Mouse (Mus musculus) limb, embryonic 15.5 days (tissue): ENCODE measurements around the gene Prmt3. TPM values are rescaled to one million over a fixed set of nuclear protein-coding genes. Genes with fewer than 3 reads are reported as not detected.

Source experiments
- ATAC-seq: fragments of 200-750 bp; cut with Nextera tagmentation; 2 replicates; pipeline ENCODE4 v1.8.0; 2017; ENCODE audit warnings: low read depth, moderate TSS enrichment; ENCODE audit not compliant: insufficient number of reproducible peaks, low FRiP score, low TSS enrichment
- H3K27ac ChIP-seq: fragments of 300-500 bp; sonication (generic); 2 replicates; pipeline ENCODE4 v1.5.1; 2015; ENCODE audit warnings: moderate library complexity, mild to moderate bottlenecking, inconsistent platforms
- H3K27me3 ChIP-seq: fragments of 300-500 bp; sonication (generic); 2 replicates; pipeline ENCODE4 v1.6.1; 2015; ENCODE audit warnings: inconsistent platforms
- H3K36me3 ChIP-seq: fragments of 300-500 bp; sonication (generic); 2 replicates; pipeline ENCODE4 v1.6.1; 2015; ENCODE audit warnings: inconsistent platforms
- H3K4me1 ChIP-seq: fragments of 300-500 bp; sonication (generic); 2 replicates; pipeline ENCODE4 v1.6.1; 2015; ENCODE audit warnings: inconsistent platforms
- H3K4me2 ChIP-seq: fragments of 300-500 bp; sonication (generic); 2 replicates; pipeline ENCODE4 v1.6.1; 2015; ENCODE audit warnings: mild to moderate bottlenecking, inconsistent platforms
- H3K4me3 ChIP-seq: fragments of 300-500 bp; sonication (generic); 2 replicates; pipeline ENCODE4 v1.5.1; 2015; ENCODE audit warnings: mild to moderate bottlenecking, inconsistent platforms
- H3K9ac ChIP-seq: fragments of 300-500 bp; sonication (generic); 2 replicates; pipeline ENCODE4 v1.6.1; 2015; ENCODE audit warnings: inconsistent platforms
- H3K9me3 ChIP-seq: fragments of 300-500 bp; sonication (generic); 2 replicates; pipeline ENCODE4 v1.6.1; 2016; ENCODE audit warnings: inconsistent platforms
- WGBS: fragments of 180-500 bp; shearing (Covaris S2); methylation state at CpG from one replicate; pipeline ENCODE4 v1.1.7; 2015; 5-methylcytosine and 5-hydroxymethylcytosine counted together
- polyA plus RNA-seq: library from polyadenylated mRNA; unstranded; fragments of >200 nt; fragmentation: Nextera tagmentation; extraction: Ambion mirVana; gene quantifications from 2 replicates; pipeline ENCODE4 v1.2.1, GENCODE M21; 2015

Gene Prmt3
- polyA plus RNA-seq, 1 experiment from 2014 or later = 48.4 TPM

GRCm38 (mm10) chr7:49804638-49805165 lies 26.6 kb downstream of the Prmt3 start:
- no peak overlapping the region for H3K27ac ChIP-seq
- 82% methylated on average over 5 of the region's 5 CpGs for WGBS
- no peaks in the 10 kb centered on the region for H3K4me1 ChIP-seq
- H3K9me3 ChIP-seq = no peaks in the 10 kb centered on the region
- H3K27me3 ChIP-seq = no peaks in the 10 kb centered on the region
- no peak for ATAC-seq
- no peak overlapping the region for H3K9ac ChIP-seq
- no peak overlapping the region for H3K4me3 ChIP-seq
- H3K4me2 ChIP-seq = no peak overlapping the region
- peaks cover 50% of the 10 kb centered on the region for H3K36me3 ChIP-seq

DNA sequence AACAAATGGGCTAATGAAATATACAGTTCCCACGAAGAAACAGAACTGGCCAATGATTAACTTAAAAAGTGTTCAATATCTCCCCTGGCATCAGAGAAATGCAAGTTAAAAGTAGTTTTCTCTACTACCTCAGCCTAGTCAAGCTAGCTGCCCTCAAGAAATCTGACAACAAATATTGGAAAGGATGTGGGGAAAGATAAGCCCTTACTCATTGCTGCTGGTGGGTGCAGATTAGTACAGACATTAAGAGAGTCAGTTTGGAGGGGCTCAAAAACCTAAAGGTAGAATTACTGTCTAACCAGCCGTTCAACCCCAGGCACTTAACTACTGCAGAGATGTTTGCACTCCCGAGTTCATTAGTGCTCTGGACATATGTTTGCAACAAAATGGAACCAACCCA lies 27.5 kb downstream of the Prmt3 start:
- no peaks in the 10 kb centered on the region for H3K9me3 ChIP-seq
- H3K36me3 ChIP-seq = peaks cover 45% of the 10 kb centered on the region
- ATAC-seq = no peak
- no peak overlapping the region for H3K4me3 ChIP-seq
- no peaks in the 10 kb centered on the region for H3K27me3 ChIP-seq
- H3K9ac ChIP-seq = no peak overlapping the region
- H3K4me2 ChIP-seq = no peak overlapping the region
- H3K4me1 ChIP-seq = no peaks in the 10 kb centered on the region
- H3K27ac ChIP-seq = no peak overlapping the region
- WGBS = 50% methylated on average over 3 of the region's 3 CpGs

- Histone ChIP-seq H3K4me3 (no peak overlapping the region), H3K4me1 (no peaks in the 10 kb centered on the region), H3K27ac (no peak overlapping the region), H3K36me3 (peaks cover 41% of the 10 kb centered on the region), H3K9me3 (no peaks in the 10 kb centered on the region), H3K9ac (no peak overlapping the region), H3K27me3 (no peaks in the 10 kb centered on the region), H3K4me2 (no peak overlapping the region)
- no peak for ATAC-seq
- 86% methylated on average over 9 of the region's 9 CpGs for WGBS
Measured at GRCm38 (mm10) chr7:49807093-49807682, 29.0 kb downstream of the Prmt3 start.

DNA sequence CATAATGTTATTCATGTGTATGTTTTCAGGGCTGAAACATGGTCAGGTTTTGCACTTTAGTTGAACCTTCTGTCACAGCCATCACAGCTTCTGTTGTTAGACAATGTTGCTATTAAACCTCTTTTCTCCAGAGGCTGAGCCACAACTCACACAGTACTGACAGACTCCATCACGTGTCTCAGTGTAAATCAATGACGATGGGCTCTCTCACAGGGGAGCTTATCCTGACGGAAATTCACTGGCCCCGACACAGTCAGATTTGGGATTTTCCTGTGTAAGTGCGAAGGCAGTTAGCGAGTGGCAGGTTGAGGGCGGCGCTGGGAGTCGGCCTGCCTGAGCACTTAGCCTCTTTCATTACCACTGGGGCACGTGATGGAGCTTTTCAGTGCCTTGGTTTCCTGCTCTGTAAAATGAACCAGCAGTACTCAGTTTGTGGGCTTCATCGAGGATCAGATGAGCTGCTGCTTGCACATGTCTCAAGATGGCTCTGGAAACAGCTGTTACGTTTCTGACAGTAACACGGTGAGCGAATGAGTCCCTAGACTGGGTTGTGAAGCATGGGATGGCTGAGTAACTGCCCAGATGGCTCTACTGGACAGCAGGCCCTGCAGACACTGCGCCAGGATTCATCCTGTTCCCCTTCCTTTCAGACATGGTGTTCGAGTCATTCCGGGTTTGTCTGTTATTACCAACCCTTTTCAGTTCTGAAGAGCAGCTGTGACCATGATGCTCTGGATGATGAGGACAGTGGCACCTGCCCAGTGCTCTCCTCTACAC lies 29.9 kb downstream of the Prmt3 start:
- 87% methylated on average over 17 of the region's 17 CpGs for WGBS
- H3K27ac ChIP-seq = no peak overlapping the region
- no peaks in the 10 kb centered on the region for H3K27me3 ChIP-seq
- no peak overlapping the region for H3K4me2 ChIP-seq
- H3K4me3 ChIP-seq = no peak overlapping the region
- no peaks in the 10 kb centered on the region for H3K4me1 ChIP-seq
- no peaks in the 10 kb centered on the region for H3K9me3 ChIP-seq
- peaks cover 36% of the 10 kb centered on the region for H3K36me3 ChIP-seq
- ATAC-seq = no peak
- H3K9ac ChIP-seq = no peak overlapping the region

DNA sequence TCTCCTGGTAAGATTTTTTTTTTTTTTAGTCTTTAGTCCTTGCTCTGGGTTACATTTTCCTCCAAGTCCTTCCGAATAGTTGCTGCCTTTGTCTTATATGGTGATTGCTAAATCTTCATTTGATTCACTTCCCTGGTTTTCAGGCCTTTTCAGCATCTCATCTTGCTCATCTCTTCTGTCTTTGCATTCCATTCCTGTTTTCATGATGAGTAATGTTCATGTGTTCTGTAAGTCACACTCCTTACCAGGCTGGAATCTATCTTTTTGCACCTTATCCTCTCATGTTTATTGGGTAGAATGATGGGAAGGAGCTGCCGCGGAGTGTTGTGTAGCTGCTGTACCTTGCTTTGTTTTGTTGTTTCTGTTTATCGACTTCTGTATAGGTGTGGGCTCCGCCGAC lies 31.0 kb downstream of the Prmt3 start:
- Histone ChIP-seq H3K4me1 (no peaks in the 10 kb centered on the region), H3K27ac (no peak overlapping the region), H3K4me2 (no peak overlapping the region), H3K9ac (no peak overlapping the region), H3K36me3 (peaks cover 30% of the 10 kb centered on the region), H3K27me3 (no peaks in the 10 kb centered on the region), H3K9me3 (no peaks in the 10 kb centered on the region), H3K4me3 (no peak overlapping the region)
- 90% methylated on average over 6 of the region's 6 CpGs for WGBS
- ATAC-seq = no peak

- no peak for ATAC-seq
- Histone ChIP-seq H3K36me3 (peaks cover 30% of the 10 kb centered on the region), H3K4me1 (no peaks in the 10 kb centered on the region), H3K9me3 (no peaks in the 10 kb centered on the region), H3K27me3 (no peaks in the 10 kb centered on the region), H3K9ac (no peak overlapping the region), H3K27ac (no peak overlapping the region), H3K4me2 (no peak overlapping the region), H3K4me3 (no peak overlapping the region)
- WGBS = 66% methylated on average over 3 of the region's 3 CpGs
Measured at GRCm38 (mm10) chr7:49809562-49809961, 31.4 kb downstream of the Prmt3 start.

DNA sequence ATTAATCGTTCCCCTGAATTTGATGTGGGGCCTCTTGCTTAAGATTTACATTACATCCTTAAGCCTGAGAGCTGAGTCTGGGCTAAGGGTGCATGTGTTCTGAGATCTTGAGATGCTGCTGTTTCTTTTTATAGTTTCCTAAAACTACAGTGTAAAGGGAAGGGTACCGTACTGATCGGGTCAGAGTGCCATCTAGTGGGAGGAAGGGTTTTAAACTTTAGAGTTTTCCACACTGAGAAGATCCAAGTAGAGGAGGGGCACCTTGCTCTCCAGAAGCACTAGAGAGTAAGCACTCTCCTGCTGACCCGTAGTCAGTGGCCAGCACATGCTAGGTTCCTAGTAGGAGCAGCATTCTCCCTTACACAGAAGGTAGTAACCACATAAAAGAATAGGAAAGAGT lies 33.2 kb downstream of the Prmt3 start:
- ATAC-seq = no peak
- 51% methylated on average over 4 of the region's 4 CpGs for WGBS
- Histone ChIP-seq H3K4me3 (no peak overlapping the region), H3K27ac (no peak overlapping the region), H3K4me1 (no peaks in the 10 kb centered on the region), H3K9ac (no peak overlapping the region), H3K4me2 (no peak overlapping the region), H3K27me3 (no peaks in the 10 kb centered on the region), H3K9me3 (no peaks in the 10 kb centered on the region), H3K36me3 (peaks cover 34% of the 10 kb centered on the region)

DNA sequence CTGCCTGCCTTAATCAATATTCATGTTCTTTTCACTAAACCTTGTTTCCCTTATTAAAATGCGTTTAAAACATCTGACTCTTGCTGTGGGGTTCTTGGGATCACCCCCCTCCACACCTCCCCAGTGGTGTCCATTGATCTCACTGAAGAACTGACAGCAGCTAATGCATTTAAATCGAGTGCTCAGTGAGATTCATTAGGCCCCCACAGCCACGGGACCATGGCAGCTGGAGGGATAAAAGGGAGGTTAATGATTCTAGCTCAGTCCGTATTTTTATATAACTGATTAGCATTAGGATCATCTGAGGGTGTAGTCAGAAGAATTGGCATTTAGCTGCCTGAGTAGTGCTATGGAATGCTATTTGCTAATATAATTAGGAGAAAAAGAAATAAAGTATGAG lies 41.2 kb downstream of the Prmt3 start:
- H3K27me3 ChIP-seq = no peaks in the 10 kb centered on the region
- no peak overlapping the region for H3K4me2 ChIP-seq
- no peak overlapping the region for H3K27ac ChIP-seq
- no peak overlapping the region for H3K9ac ChIP-seq
- no peak overlapping the region for H3K4me3 ChIP-seq
- no peaks in the 10 kb centered on the region for H3K4me1 ChIP-seq
- peaks cover 4% of the 10 kb centered on the region; the same call in 1 of the 2 replicates for H3K36me3 ChIP-seq
- no peak for ATAC-seq
- WGBS = 47% methylated on average over 4 of the region's 4 CpGs
- no peaks in the 10 kb centered on the region for H3K9me3 ChIP-seq

DNA sequence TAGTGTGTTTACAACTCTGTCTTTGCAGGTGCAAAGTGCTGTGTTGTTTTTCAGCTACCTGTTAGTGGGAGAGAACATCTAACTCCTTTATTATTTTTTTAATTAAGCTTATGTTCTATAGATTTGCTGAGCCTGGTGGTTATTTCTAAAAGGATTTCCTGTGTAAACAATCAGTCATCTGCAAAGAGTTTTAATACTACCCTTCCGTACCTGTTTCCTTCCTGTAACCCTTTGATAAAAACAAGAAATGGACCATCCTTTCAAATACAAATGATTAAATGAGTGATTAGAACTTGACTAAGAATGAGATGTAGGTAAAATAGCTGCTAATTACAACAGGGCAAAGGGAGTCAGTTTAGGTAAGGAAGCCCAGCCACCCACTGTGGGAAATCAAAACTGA lies 43.2 kb downstream of the Prmt3 start:
- Histone ChIP-seq H3K9ac (no peak overlapping the region), H3K4me3 (no peak overlapping the region), H3K36me3 (no peaks in the 10 kb centered on the region), H3K9me3 (no peaks in the 10 kb centered on the region), H3K27ac (no peak overlapping the region), H3K4me1 (no peaks in the 10 kb centered on the region), H3K4me2 (no peak overlapping the region), H3K27me3 (no peaks in the 10 kb centered on the region)
- WGBS = 85% methylated on average over 1 of the region's 1 CpGs
- ATAC-seq = no peak

GRCm38 (mm10) chr7:49822028-49822427 lies 43.9 kb downstream of the Prmt3 start:
- WGBS = 46% methylated on average over 2 of the region's 2 CpGs

DNA sequence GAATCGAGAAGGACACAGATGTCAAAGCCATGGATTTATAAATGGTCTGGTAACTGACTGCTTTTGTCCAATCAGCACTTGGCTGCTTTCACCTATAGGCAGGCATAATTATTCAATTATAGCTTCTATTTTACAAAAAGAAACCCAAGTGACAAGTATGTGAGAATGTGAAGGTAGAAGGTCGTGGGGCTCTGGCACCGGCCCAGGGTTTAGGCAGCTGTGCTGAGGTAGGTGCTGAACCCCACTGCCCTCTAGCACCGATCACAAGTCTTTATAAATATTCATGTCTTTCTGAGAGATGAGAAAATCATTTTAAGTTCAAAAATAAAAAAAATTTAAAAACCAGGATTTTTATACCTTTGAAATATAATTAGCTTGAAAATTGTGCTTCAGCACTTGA lies 45.4 kb downstream of the Prmt3 start:
- H3K9ac ChIP-seq = no peak overlapping the region
- H3K9me3 ChIP-seq = no peaks in the 10 kb centered on the region

More at GRCm38 (mm10) chr7:49822028-49822427, 43.9 kb downstream of the Prmt3 start:
- H3K36me3 ChIP-seq = 0 out of 2 replicates have a peak, but pooled peaks cover 3% of the 10 kb centered on the region
- no peak overlapping the region for H3K27ac ChIP-seq
- H3K27me3 ChIP-seq = no peaks in the 10 kb centered on the region
- H3K4me1 ChIP-seq = no peaks in the 10 kb centered on the region
- no peak overlapping the region for H3K4me3 ChIP-seq
- no peak for ATAC-seq
- no peaks in the 10 kb centered on the region for H3K9me3 ChIP-seq
- H3K9ac ChIP-seq = no peak overlapping the region
- no peak overlapping the region for H3K4me2 ChIP-seq

GRCm38 (mm10) chr7:49824043-49824442 lies 45.9 kb downstream of the Prmt3 start:
- Histone ChIP-seq H3K4me2 (no peak overlapping the region), H3K27ac (no peak overlapping the region), H3K4me1 (no peaks in the 10 kb centered on the region), H3K36me3 (peaks cover 17% of the 10 kb centered on the region; the same call in 1 of the 2 replicates), H3K27me3 (no peaks in the 10 kb centered on the region), H3K4me3 (no peak overlapping the region), H3K9me3 (no peaks in the 10 kb centered on the region), H3K9ac (no peak overlapping the region)
- WGBS = 91% methylated on average over 6 of the region's 6 CpGs
- no peak for ATAC-seq

More for the DNA sequence above, 45.4 kb downstream of the Prmt3 start:
- H3K27me3 ChIP-seq = no peaks in the 10 kb centered on the region
- peaks cover 12% of the 10 kb centered on the region; the same call in 1 of the 2 replicates for H3K36me3 ChIP-seq
- H3K4me2 ChIP-seq = no peak overlapping the region
- no peak overlapping the region for H3K27ac ChIP-seq
- WGBS = 90% methylated on average over 4 of the region's 4 CpGs
- H3K4me1 ChIP-seq = no peaks in the 10 kb centered on the region
- H3K4me3 ChIP-seq = no peak overlapping the region
- no peak for ATAC-seq
